Mouse (Mus musculus) cerebral cortex, adult 2 months (tissue): Measurements from ENCODE around the gene Spef2.

Experiments used
- WGBS: fragments of 180-500 bp; shearing (Covaris S2); methylation state at CpG from one replicate; pipeline ENCODE4 v1.1.7; 2018; 5-methylcytosine and 5-hydroxymethylcytosine counted together

Spef2 gene

DNA sequence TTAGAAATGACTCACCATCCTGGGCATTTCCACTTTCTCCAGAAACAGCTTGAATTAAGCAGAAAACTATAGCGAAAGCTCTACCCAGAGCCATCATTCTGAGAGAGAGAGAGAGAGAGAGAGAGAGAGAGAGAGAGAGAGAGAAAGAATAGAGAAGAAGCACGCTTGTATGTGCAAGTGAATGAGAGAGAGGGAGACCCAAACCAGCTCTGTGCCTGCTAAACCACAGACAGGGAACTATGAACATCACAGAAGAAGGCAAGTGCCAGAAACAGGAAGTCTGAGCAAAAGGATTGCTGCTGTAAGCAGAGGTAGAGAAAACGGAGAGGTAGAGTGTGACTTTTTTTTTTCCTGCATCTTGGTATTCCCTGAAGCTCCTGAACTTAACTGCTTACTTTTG, 219.0 kb downstream of the Spef2 start:
- 74% methylated on average over 3 of the region's 3 CpGs for WGBS
